Mouse (Mus musculus) erythroblast, embryonic 14.5 days (primary cell): ENCODE results near the gene Mtus2. TPM values are rescaled to one million over a fixed set of nuclear protein-coding genes. Genes with fewer than 3 reads are reported as not detected.

Source experiments
- H3K27me3 ChIP-seq: 2 replicates; pipeline ENCODE4 v1.6.1; 2012; ENCODE audit warnings: inconsistent platforms; ENCODE audit not compliant: control insufficient read depth
- H3K36me3 ChIP-seq: 2 replicates; pipeline ENCODE4 v1.6.1; 2012; ENCODE audit warnings: mild to moderate bottlenecking, inconsistent platforms; ENCODE audit not compliant: control insufficient read depth
- H3K4me1 ChIP-seq: 2 replicates; pipeline ENCODE4 v1.6.1; 2012; ENCODE audit warnings: inconsistent platforms; ENCODE audit not compliant: control insufficient read depth
- H3K4me3 ChIP-seq: replicated peaks from 2 replicates; pipeline ENCODE3; 2012; ENCODE audit warnings: moderate library complexity, mild to moderate bottlenecking, inconsistent platforms
- H3K9me3 ChIP-seq: 2 replicates; pipeline ENCODE4 v1.6.1; 2012; ENCODE audit warnings: low read length, inconsistent platforms, mixed read lengths; ENCODE audit not compliant: control insufficient read depth
- GATA1 ChIP-seq: IDR thresholded peaks from 2 replicates; pipeline ENCODE4 v1.6.1; 2012; ENCODE audit warnings: low read length, inconsistent platforms, mixed read lengths
- TAL1 ChIP-seq: IDR thresholded peaks from 3 replicates; pipeline ENCODE4 v1.6.1; 2012; ENCODE audit warnings: low read length, inconsistent platforms, mixed read lengths
- polyA plus RNA-seq: library from polyadenylated mRNA; stranded (reverse); fragments of >175 nt; gene quantifications from 2 replicates; pipeline ENCODE4 v1.2.3, GENCODE M21; 2012

Gene Mtus2
- polyA plus RNA-seq, 1 experiment, result not detected

DNA sequence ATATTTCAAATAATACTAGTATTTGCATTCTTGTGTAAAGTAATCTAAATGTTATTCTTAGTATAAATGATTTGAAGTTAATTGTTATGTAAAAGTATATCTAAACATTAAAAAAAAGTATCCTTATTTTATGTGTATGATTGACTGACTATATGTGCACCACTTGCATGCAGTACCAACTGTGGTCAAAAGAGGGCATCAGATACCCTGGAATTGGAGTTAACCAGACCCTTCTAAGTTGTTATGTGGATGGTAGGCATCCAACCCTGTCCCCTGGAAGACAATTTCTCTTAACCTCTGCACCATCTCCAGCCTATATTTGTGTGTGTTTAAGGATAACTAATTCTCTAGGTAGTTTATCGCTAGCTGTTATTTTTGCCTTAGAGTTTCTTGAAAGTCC lies 126.4 kb downstream of the Mtus2 start:
- H3K4me1 ChIP-seq, result no peaks in the 10 kb centered on the region
- no peaks in the 10 kb centered on the region for H3K27me3 ChIP-seq
- TF ChIP-seq GATA1, result no peak
- no peak for TF ChIP-seq TAL1
- H3K9me3 ChIP-seq, result peaks cover 64% of the 10 kb centered on the region
- H3K4me3 ChIP-seq, result no peak overlapping the region
- no peaks in the 10 kb centered on the region for H3K36me3 ChIP-seq

DNA sequence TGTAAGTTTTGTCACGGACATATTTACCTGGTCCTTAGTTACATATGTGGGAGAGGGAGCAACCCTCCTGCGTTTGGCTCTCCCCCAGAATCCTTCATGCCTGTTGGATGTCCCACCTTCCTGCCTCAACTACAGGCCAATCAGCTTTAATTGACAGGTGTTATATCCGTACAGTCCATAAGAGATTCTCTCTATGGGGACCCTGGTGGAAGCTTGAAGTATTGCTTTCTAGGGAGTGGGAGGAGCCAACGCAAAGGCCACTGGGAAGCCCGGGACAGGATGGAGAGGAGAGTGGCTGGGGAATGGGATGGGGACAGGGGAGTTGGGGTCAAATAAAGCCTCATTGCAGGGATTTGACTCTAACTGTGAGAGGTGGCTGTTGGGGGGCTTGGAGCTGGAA lies 127.6 kb downstream of the Mtus2 start:
- no peaks in the 10 kb centered on the region for H3K27me3 ChIP-seq
- TF ChIP-seq GATA1 (no peak), TAL1 (no peak)
- no peaks in the 10 kb centered on the region for H3K4me1 ChIP-seq
- no peak overlapping the region for H3K4me3 ChIP-seq
- H3K9me3 ChIP-seq, result peaks cover 64% of the 10 kb centered on the region
- no peaks in the 10 kb centered on the region for H3K36me3 ChIP-seq

DNA sequence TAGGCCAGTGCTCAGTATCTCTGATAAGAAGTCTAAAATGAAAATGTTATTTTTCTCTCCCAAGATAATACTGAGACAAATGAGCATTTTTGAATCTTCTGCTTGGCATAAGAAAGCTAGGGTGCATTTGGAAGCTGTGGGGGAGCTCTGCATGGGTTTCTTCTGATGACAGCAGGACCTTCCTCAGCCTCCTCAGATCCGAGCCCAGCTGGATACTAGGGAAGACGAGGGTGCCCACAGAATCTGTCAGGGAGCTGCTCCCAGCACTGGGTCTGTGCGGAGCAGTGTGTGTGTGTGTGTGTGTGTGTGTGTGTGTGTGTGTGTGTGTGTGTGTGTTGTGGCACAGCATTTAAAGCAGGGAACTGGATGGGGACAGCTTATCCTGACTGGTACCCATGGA lies 130.7 kb downstream of the Mtus2 start:
- TF ChIP-seq TAL1, result no peak
- TF ChIP-seq GATA1, result no peak
- Histone ChIP-seq H3K27me3 (no peaks in the 10 kb centered on the region), H3K36me3 (no peaks in the 10 kb centered on the region), H3K4me3 (no peak overlapping the region), H3K4me1 (no peaks in the 10 kb centered on the region), H3K9me3 (peaks cover 61% of the 10 kb centered on the region)

DNA sequence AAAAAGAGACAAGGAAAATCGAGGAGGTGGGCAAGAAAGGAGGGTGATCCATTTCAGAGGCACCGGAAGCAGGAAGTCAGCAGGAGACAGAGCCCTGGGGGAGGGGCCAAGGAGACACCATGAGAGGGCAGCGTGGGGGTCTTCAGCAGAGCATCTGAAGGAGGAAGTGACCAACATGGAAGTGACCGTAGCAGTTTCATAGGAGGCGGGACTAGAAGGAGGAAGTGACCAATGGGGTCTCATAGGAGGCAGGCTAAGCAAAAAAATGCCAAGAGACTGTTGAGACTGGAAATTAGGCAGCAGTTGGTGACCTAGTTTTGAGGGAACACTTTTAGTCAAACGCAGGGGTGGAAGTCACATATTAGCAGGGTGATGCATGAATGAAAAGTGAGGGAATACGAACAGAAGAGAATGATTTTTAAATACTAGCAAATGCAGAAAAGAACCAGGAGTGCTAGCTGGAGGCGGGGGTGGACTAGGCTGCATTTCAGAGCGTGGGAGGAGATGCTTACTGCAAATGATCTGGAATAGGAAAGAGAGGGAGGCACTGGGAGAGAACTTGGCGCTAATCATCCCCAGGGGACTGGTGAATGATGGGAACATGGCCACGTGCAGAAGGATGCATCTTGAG lies 133.2 kb downstream of the Mtus2 start:
- no peak overlapping the region for H3K4me3 ChIP-seq
- H3K27me3 ChIP-seq, result no peaks in the 10 kb centered on the region
- H3K9me3 ChIP-seq, result peaks cover 50% of the 10 kb centered on the region
- no peaks in the 10 kb centered on the region for H3K4me1 ChIP-seq
- no peaks in the 10 kb centered on the region for H3K36me3 ChIP-seq
- TF ChIP-seq TAL1 (no peak), GATA1 (no peak)

DNA sequence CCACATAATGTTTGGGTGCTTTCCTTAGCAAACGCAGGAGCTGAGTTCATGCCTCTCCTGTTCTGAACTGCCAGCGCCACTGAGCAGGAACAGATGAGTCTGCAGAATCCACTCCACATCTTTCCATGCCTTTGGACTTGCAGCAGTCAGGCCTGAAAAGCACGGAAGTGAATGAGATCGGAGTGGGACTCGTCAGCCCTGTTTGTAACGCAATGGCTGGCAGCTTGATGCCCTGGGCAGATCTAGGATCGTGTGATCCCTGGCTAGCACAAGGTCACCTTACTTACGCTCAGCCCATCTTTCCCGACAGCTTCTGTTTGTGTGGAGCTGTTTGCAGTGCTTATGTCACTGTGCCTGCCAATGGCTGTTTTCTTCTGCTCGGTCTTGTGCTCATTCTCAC lies 137.5 kb downstream of the Mtus2 start:
- TF ChIP-seq GATA1, result no peak
- TF ChIP-seq TAL1, result no peak
- H3K4me1 ChIP-seq, result no peaks in the 10 kb centered on the region
- H3K27me3 ChIP-seq, result no peaks in the 10 kb centered on the region
- H3K9me3 ChIP-seq, result peaks cover 36% of the 10 kb centered on the region
- no peak overlapping the region for H3K4me3 ChIP-seq
- H3K36me3 ChIP-seq, result no peaks in the 10 kb centered on the region

DNA sequence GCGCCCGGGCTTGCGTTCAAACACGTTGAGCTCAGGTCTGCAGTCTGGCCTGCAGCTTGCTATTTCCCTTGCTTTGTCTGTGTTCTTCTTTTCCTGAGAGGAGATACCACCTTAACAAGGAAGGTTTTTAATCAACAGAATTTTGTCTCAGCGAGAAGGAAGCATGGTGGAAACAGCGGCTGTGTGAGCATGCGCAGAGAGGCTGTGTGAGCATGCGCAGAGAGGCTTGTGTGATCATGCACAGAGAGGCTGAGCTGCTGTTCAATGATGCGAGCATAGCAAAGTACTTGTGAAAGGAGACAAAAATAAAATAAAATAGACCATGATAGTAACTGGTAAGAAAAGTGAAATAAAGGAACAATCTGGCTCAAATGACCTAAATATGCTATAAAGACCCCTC lies 142.2 kb downstream of the Mtus2 start:
- no peaks in the 10 kb centered on the region for H3K27me3 ChIP-seq
- H3K36me3 ChIP-seq, result no peaks in the 10 kb centered on the region
- no peak overlapping the region for H3K4me3 ChIP-seq
- TF ChIP-seq GATA1 (no peak), TAL1 (no peak)
- H3K9me3 ChIP-seq, result peaks cover 26% of the 10 kb centered on the region
- no peaks in the 10 kb centered on the region for H3K4me1 ChIP-seq

DNA sequence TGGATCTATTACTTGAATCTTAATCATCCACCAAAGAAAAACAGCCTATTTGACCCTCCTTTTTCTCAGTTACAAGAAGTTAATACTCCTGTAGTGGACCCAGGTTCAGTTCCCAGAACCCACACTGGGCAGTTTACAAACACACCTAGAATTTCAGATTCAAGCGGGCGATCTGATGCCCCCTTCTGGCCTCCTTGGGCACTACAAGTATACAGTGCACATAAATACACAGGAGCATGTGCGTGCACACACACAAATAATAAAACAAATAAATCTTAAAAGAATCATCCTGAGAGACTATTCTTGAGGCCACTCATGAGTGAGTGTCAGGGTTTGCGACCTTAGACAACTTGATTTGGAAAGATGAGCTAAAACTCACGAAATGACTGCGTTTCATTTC lies 150.2 kb downstream of the Mtus2 start:
- no peaks in the 10 kb centered on the region for H3K4me1 ChIP-seq
- peaks cover 21% of the 10 kb centered on the region for H3K9me3 ChIP-seq
- no peaks in the 10 kb centered on the region for H3K36me3 ChIP-seq
- TF ChIP-seq TAL1 (no peak), GATA1 (no peak)
- H3K27me3 ChIP-seq, result no peaks in the 10 kb centered on the region
- H3K4me3 ChIP-seq, result no peak overlapping the region

DNA sequence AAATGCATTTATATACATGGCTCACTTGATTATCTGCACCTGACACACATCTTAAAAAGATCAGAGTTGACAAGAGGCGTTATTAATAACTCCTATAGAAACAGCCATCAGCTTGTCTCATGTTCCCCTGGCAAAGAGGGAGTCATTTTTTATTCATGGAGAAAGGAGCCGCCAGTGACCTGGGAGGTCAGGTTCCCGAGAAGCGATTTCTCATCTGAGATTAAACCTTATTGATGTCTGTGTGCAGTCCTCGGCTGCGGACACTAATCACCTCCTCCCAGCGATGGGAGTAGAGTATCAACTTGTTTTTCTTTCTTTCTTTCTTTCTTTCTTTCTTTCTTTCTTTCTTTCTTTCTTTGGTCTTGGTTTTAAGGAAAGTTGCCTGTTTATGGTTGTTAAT lies 150.8 kb downstream of the Mtus2 start:
- H3K4me1 ChIP-seq, result no peaks in the 10 kb centered on the region
- H3K27me3 ChIP-seq, result no peaks in the 10 kb centered on the region
- H3K4me3 ChIP-seq, result no peak overlapping the region
- H3K9me3 ChIP-seq, result peaks cover 22% of the 10 kb centered on the region
- no peaks in the 10 kb centered on the region for H3K36me3 ChIP-seq
- TF ChIP-seq TAL1, result no peak
- TF ChIP-seq GATA1, result no peak

DNA sequence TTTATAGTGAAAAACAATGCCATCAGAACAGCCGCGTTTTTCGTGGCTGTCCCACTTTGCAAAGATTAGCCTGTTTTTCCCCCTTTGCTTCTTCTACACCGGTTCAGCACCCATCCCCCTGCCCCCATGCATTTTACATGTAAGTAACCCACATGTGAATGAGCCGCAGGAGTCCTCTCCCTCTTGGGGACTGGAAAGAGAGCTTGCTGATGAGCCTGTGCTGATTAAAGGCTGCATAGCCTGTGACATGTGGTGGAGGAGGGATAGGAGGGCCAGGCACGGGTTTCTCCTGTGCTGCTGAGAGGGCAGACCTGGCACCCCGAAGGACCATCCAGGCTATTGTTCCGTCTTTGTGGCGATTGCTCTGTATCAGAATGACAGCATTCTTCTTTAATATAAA lies 151.2 kb downstream of the Mtus2 start:
- Histone ChIP-seq H3K9me3 (peaks cover 22% of the 10 kb centered on the region), H3K36me3 (no peaks in the 10 kb centered on the region), H3K4me1 (no peaks in the 10 kb centered on the region), H3K27me3 (no peaks in the 10 kb centered on the region), H3K4me3 (no peak overlapping the region)
- TF ChIP-seq TAL1 (no peak), GATA1 (no peak)

DNA sequence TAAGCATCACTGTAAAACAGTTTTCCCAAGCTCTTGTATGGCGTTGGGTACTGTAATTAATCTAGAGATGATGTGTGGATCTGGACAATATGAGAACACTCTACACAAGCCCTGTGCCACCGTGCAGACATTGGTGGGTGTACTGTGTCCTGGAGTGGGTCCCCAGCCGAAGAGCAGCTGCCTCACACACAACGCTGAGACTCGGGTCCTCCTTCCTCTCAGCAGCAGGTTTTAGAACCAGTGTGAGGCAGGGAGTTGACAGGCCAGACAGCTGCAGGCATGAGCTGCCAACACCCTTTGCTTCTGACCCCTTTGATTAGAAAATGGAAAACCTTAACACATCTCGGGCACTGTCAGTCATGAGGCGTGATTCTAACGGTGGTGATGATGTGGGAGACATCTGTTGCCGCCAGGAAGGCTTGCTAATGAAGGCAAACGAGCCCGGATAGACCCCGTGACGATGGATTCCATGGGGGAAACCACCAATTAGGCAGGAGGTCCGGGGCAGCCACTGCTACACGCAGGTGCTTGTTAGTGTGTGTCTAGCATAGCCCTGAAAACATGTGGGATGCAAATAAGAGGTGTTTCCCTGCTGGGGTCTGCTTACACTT lies 158.2 kb downstream of the Mtus2 start:
- H3K36me3 ChIP-seq, result no peaks in the 10 kb centered on the region
- no peaks in the 10 kb centered on the region for H3K4me1 ChIP-seq
- no peaks in the 10 kb centered on the region for H3K27me3 ChIP-seq
- peaks cover 29% of the 10 kb centered on the region for H3K9me3 ChIP-seq
- TF ChIP-seq GATA1, result no peak
- no peak overlapping the region for H3K4me3 ChIP-seq
